Mouse (Mus musculus): ENCODE data around the gene Cish.

Cish gene

GRCm38 (mm10) chr9:107323558-107323957 lies 27.7 kb downstream of the Cish start:
- DNase-seq (ENCODE audit: low spot score): peak; percentile 27

DNA sequence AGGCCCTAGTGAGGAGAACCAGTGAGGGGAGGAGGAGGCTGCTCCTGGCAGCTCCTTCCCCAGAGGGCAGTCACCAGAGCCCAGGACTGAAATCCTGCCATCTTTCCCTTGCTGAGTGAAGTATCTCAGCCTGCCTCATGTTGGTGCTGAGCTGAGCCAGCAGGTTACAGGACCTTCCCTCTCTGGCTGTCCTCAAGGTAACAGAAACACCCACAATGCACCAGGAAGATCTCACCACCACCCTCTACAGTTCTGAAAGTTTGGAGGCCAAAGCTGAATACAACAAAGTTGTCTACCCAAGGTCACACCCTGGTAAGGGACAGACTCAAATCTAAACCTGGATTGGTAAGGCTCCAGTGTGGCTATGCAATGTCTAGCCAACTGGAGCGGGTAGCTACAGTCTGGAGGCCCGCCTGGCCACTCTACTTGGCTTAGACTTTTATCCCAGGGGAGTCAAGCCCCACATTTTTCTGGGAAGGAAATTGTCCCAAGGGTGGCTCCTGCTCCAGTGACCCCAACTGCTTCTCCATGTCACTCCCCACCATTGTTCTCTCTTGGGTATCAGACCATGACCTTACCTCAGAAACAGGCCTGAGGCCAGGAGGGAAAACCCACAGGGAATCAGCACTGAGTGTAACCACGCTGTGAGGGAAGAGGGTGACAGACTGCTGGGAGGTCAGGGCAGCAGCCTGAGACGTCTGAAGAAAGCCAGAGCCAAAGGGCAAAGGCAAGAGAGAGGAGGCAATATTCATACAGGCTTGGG lies 29.2 kb downstream of the Cish start:
- no peak for DNase-seq (ENCODE audit: low spot score)

DNA sequence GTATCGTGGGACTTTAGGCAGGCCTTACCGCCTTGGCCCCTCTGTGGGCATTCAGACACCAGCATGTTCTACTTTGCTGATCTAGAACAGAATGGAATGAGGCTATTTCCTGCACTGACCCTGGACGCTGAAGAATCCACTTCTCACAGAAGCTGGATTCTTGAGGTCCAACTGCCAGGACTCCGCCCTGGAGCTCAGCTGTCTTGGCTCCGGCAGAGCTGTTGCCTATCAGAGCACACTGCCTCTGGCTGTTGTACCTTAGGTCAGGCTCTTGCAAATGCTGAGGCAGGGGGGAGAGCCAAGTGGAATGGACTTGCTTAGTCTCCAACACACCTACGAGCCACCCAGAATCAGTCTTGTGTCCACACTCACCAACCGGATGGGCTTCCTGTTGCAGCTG lies 30.1 kb downstream of the Cish start:
- no peak for DNase-seq (ENCODE audit: low spot score)

- DNase-seq (ENCODE audit: low spot score): no peak
These were observed 32.2 kb downstream of the Cish start for GRCm38 (mm10) chr9:107327879-107328620.

DNA sequence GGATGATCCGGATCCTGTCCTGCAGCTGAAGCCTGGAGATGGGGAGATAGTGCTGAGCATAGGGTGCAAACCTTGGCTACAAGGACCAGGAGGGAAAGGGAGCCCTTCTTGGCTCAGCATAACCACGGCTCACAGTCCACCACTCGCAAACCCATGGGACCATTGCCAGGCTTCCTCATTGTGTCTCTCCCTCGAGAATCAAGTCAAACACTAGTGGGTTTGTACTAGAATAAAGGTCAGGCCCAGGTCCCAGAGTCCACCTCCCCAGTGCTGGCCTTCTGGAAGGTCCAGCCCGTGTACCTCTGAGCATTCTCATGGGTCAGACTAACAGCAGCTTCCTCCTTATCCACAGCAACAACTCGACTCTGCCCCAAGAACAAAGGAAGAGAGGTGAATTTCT lies 35.0 kb downstream of the Cish start:
- DNase-seq (ENCODE audit: low spot score): no peak

GRCm38 (mm10) chr9:107333686-107334085 lies 37.9 kb downstream of the Cish start:
- no peak for DNase-seq (ENCODE audit: low spot score)

- DNase-seq (ENCODE audit: low spot score): no peak
These were observed 38.5 kb downstream of the Cish start for GRCm38 (mm10) chr9:107334356-107334755.

DNA sequence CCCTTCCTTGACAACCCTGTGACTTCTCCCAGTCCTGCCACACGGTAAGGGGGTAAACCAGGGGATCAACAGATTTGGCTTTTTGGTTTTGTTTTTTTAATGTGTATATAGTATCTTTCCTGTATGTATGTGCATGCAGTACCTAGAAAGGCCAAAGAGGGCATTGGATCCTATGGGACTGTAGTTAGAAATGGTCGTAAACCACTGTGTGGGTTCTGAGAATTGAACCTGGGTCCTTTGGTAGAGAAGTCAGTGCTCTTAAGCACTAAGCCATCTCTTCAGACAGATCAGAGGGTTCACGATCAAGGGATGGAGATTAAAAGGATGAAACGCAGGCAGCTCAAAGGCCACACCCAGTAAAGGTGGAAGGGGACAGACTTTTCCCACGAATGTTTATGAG lies 39.2 kb downstream of the Cish start:
- no peak for DNase-seq (ENCODE audit: low spot score)

- DNase-seq (ENCODE audit: low spot score): no peak
These were observed 40.1 kb downstream of the Cish start for GRCm38 (mm10) chr9:107335909-107336308.

GRCm38 (mm10) chr9:107336386-107336785 lies 40.6 kb downstream of the Cish start:
- DNase-seq (ENCODE audit: low spot score): no peak

DNA sequence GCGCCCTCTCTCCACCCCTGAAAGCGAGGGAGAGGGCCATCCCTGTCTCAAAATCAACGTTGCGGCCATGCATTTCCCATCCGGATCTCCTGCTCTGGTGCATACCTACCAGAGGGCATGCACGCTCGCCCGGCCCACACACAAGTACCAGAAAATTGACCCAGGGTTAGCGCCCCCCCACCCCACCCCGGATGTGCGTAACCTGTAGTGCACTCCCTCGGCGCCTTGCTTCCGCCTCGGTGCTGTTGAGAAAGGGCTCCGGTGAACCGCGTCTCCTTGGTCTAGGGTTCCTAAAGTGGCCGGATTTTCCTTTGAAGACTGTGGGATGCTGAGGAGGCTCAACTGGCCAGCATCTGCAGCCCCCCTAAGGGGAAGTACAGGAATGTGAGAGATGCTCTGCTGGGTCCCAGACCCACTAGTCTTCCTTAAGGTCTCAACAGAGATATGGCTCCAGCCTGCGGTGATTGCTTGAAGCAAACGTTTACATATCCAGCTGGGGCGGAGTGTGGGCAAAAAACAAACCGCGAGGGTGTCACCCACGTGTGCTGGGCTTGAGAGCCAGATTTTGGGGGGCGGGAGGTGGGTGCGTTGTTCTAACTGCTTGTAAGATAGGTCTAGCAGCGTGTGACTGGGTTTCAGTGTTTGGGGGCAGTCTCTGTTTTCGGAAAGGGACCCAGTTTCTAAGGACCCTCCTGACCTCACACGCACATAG lies 42.5 kb downstream of the Cish start, which contains the start of gene Hemk1:
Hemk1 (minus strand) TSS at position 179 of the 712 bp plus-strand sequence.
- DNase-seq (ENCODE audit: low spot score): peak; percentile 54

- peak; percentile 90 for DNase-seq (ENCODE audit: low spot score)
These were observed 44.5 kb downstream of the Cish start, which contains the start of gene 6430571L13Rik for GRCm38 (mm10) chr9:107340267-107340859. TSS of gene 6430571L13Rik (plus strand) at chr9:107340602.

DNA sequence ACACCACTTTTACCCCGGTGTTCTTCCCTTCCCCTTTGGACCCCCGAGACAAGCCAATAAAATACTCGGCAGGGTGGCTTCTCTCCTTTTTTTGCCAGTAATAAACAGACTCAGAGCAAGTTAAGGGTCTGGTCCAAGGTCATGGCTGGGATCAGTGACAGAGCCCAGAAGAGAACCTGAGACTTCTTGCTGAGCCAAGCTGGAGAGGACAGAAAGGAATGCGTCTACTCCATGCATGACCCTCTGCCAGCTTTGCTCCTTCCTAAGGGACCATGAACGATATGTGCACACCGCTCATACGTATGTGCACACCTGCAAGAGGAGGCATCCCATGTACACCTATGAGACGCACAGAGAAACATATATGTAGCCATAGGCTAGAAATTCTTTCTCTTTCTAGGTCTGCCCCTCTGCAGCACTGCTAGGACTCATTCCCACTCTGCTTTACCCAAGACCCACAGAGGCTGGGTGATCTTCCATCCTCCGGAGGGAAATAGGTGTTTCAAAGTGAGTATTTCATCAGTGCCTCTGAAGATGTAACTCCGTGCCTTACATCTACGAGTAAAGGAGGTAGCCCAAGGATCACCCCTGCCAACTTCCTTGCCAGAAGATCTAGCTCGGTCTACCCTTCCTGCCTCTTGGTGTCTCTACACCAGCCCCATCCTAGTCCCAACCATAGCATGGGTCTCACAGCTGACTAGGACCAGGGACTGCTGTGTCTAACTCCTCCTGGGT lies 45.3 kb downstream of the Cish start:
- DNase-seq (ENCODE audit: low spot score): no peak

DNA sequence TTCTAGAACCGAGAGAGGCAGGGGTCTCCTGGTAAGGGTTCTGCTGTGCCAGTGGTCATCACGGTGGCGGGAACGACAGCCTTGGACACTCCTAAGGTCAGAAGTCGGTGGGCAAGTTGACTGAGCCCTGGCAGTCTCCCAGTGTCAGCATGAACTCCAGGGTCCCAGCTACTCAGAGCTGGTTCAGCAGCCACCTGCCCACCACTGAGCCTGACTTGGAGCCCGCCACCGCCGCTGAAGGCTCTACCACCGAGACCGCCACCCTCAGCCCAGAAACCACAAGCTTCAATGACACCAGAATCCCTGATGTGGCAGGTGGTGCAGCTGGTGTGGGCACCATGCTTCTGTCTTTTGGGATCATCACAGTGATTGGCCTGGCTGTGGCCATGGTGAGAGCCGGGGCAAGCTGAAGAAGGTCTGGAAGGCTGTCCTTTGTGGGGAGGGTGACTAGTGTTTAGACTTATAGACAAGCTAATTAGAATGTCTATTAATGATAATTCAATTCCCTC lies 46.4 kb downstream of the Cish start:
- DNase-seq (ENCODE audit: low spot score): no peak

GRCm38 (mm10) chr9:107343146-107343943 lies 47.5 kb downstream of the Cish start:
- DNase-seq (ENCODE audit: low spot score): no peak

GRCm38 (mm10) chr9:107344027-107344426 lies 48.2 kb downstream of the Cish start:
- DNase-seq (ENCODE audit: low spot score): no peak

DNA sequence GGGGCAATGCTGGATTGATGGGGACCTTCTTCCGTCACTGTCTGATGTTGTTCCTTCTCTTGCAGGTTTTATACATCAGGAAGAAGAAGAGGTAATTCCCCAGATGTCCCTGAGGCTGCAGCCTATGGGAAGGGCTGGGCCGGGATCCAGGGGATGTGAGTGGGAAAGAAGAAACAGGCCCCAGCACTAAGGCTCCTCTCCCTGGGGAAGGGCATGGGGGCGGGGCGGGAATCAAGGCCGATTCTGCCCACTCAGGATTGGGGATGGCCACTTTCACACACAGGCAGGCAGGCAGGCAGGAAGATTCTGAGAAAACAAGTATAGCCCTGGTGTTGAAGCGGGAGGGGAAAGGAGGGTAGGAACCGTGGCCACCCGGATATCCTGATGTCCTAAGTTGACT lies 50.3 kb downstream of the Cish start:
- DNase-seq (ENCODE audit: low spot score): no peak

- DNase-seq (ENCODE audit: low spot score): no peak
These were observed 51.9 kb downstream of the Cish start for GRCm38 (mm10) chr9:107347586-107348183.

DNA sequence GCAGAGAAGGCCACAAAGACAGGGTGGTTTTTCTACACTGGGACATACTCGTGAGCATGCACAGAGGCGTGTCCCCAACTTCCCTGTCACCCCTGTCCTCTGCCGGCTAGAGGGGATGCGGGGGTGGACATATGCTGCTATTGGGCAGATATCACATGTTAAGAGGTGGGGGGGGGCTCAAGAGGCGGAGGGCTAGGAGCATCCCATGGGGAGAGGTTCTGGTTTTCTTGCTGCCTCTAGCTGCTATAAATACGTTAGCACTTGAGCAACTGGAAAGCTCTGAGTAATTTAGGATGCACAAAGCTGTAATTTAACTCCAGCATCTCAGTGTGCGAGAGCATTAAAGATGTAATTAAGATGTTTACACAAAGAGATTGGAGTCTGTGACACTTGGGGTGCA lies 53.5 kb downstream of the Cish start:
- DNase-seq (ENCODE audit: low spot score): no peak
